Mouse (Mus musculus) MEL (cell line): Measurements from ENCODE around the gene Krtap3-3.

Experiments used
- CHD2 ChIP-seq: IDR thresholded peaks from 2 replicates; pipeline ENCODE4 v1.6.1; 2011; ENCODE audit warnings: low read length, improper control_type of control experiment
- CTCF ChIP-seq, 3 experiments: IDR thresholded peaks in 2 of 3; conservative IDR thresholded peaks in 1 of 3; 2 replicates each; pipeline ENCODE4 v1.5.1; 2011 to 2012; ENCODE audit warnings: low read length in 3 of 3, low read depth in 2 of 3, mild to moderate bottlenecking in 2 of 3, improper control_type of control experiment in 1 of 3, inconsistent platforms in 1 of 3, mixed read lengths in 1 of 3, moderate library complexity in 1 of 3; ENCODE audit not compliant: control insufficient read depth in 1 of 3, insufficient read depth in 1 of 3, poor library complexity in 1 of 3, severe bottlenecking in 1 of 3
- GATA1 ChIP-seq: IDR thresholded peaks from 2 replicates; pipeline ENCODE4 v1.6.1; 2011; ENCODE audit warnings: low read depth, low read length, improper control_type of control experiment
- KAT2A ChIP-seq: conservative IDR thresholded peaks from 2 replicates; pipeline ENCODE4 v1.6.1; 2012; ENCODE audit warnings: low read depth, low read length, improper control_type of control experiment, inconsistent platforms
- RCOR1 ChIP-seq: IDR thresholded peaks from 2 replicates; pipeline ENCODE4 v1.6.1; 2012; ENCODE audit warnings: low read depth, mild to moderate bottlenecking, inconsistent platforms, low read length, improper control_type of control experiment
- TCF12 ChIP-seq: IDR thresholded peaks from 2 replicates; pipeline ENCODE4 v1.6.1; 2014; ENCODE audit warnings: low read depth, mild to moderate bottlenecking, inconsistent platforms, low read length, improper control_type of control experiment, moderate library complexity

DNA sequence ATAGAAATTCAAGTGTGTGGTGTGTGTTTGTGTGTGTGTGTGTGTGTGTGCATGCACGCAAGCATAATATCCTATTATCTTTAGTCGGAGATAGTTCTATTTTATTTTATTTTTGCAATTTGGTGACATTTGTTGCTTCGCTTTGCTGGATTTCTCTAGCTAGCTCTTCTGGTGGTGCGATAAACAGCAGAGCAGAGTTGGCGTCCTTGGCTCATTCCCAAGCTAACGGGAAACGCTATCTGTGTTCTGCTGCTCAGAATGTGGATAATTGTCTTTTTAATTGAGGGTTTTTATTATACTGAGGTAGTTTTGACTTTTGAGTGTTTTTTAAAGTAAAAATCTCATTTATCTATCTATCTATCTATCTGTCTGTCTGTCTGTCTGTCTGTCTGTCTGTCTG lies 34.4 kb upstream of the Krtap3-3 start:
- no peak for TF ChIP-seq KAT2A
- TF ChIP-seq CHD2: no peak
- TF ChIP-seq CTCF (IDR thresholded peaks at IDR 0.05 in 2 of 3, conservative IDR thresholded peaks at IDR 0.05 in 1 of 3; ENCODE audit: control insufficient read depth in 1 of 3, insufficient read depth in 1 of 3, low read depth in 2 of 3, low read length in 3 of 3, poor library complexity in 1 of 3, severe bottlenecking in 1 of 3): no peak
- TF ChIP-seq RCOR1: no peak
- TF ChIP-seq TCF12: no peak
- no peak for TF ChIP-seq GATA1
